Mouse (Mus musculus): ENCODE results near the gene Gan. TPM values are rescaled to one million over a fixed set of nuclear protein-coding genes. Genes with fewer than 3 reads are reported as not detected.

Gene Gan
- total and polyA plus RNA-seq, 3 experiments: 5.6 to 8.7 TPM; not detected in 1

DNA sequence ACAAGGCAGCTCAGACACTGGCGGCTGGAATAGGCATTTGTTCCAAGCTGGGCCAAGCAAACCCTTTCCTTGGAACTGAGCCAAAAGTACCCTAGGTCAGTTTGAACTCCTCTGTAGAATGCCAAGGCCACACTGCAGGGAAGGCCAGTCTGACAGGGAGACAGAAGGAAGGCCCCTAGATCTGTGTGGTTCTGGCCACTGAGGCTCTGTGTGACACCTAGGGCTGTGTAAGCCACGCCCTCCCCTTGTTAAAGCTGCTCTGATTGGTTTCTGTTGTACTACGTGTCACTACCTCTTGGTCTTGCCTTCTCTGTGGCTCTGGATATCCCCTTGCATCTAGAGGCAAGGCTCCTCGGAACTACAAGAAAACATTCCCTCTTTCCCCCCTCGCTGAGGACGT lies 86.7 kb downstream of the Gan start:
- no peak overlapping the region for H3K9ac ChIP-seq (ENCODE audit: control insufficient read depth, low read depth, low read length, poor library complexity, severe bottlenecking)
- DNase-seq (ENCODE audit: low read depth, low spot score): peak; percentile 31
- peaks cover 0 to 6% of the 10 kb centered on the region in 2 experiments; a peak in 2 of 4 replicates for H3K36me3 ChIP-seq (ENCODE audit: control insufficient read depth in 1 of 2, insufficient read depth in 2 of 2, low read length in 2 of 2)
- TF ChIP-seq ZKSCAN1 (IDR thresholded peaks at IDR 0.05; ENCODE audit: low read depth, low read length): no peak
- TF ChIP-seq SMC3 (IDR thresholded peaks at IDR 0.05; ENCODE audit: low read depth, low read length): no peak
- no peak for TF ChIP-seq USF2 (IDR thresholded peaks at IDR 0.05; ENCODE audit: borderline replicate concordance in 1 of 2, insufficient read depth in 1 of 2, low read depth in 1 of 2, low read length in 2 of 2)
- no peak for TF ChIP-seq MYB (IDR thresholded peaks at IDR 0.05; ENCODE audit: low read depth, low read length)
- TF ChIP-seq MAZ (IDR thresholded peaks at IDR 0.05; ENCODE audit: low read depth, low read length): no peak
- TF ChIP-seq HCFC1 (IDR thresholded peaks at IDR 0.05; ENCODE audit: low read depth, low read length): no peak
- no peak for TF ChIP-seq GABPA (IDR thresholded peaks at IDR 0.05; ENCODE audit: low read depth, low read length)
- TF ChIP-seq SIN3A (IDR thresholded peaks at IDR 0.05; ENCODE audit: low read length): no peak
- no peak for TF ChIP-seq E2F4 (IDR thresholded peaks at IDR 0.05; ENCODE audit: borderline replicate concordance, low read depth, low read length)
- TF ChIP-seq TCF12 (IDR thresholded peaks at IDR 0.05; ENCODE audit: low read depth, low read length): no peak
- no peak for TF ChIP-seq POLR2A (IDR thresholded peaks at IDR 0.05; ENCODE audit: control insufficient read depth in 1 of 2, insufficient read depth in 1 of 2, low read depth in 1 of 2, low read length in 2 of 2, poor library complexity in 1 of 2)
- TF ChIP-seq ZNF384 (IDR thresholded peaks at IDR 0.05; ENCODE audit: low read depth, low read length): no peak
- H3K27me3 ChIP-seq (ENCODE audit: control insufficient read depth in 1 of 2, insufficient read depth in 2 of 2, low read length in 2 of 2): no peaks in the 10 kb centered on the region
- H3K27ac ChIP-seq (ENCODE audit: control insufficient read depth, low read depth, low read length): no peak overlapping the region
- H3K4me3 ChIP-seq (ENCODE audit: control insufficient read depth in 1 of 2, insufficient read depth in 1 of 2, low read depth in 2 of 2, low read length in 2 of 2): no peak overlapping the region
- H3K4me1 ChIP-seq (ENCODE audit: control insufficient read depth in 1 of 2, insufficient read depth in 2 of 2, low read length in 2 of 2): peaks cover 0 to 19% of the 10 kb centered on the region in 2 experiments; a peak in 2 of 4 replicates
- no peaks in the 10 kb centered on the region for H3K79me2 ChIP-seq (ENCODE audit: control insufficient read depth, insufficient read depth, low read length, poor library complexity)
- H3K9me3 ChIP-seq (replicated peaks; ENCODE audit: insufficient read depth, low read length): no peaks in the 10 kb centered on the region

DNA sequence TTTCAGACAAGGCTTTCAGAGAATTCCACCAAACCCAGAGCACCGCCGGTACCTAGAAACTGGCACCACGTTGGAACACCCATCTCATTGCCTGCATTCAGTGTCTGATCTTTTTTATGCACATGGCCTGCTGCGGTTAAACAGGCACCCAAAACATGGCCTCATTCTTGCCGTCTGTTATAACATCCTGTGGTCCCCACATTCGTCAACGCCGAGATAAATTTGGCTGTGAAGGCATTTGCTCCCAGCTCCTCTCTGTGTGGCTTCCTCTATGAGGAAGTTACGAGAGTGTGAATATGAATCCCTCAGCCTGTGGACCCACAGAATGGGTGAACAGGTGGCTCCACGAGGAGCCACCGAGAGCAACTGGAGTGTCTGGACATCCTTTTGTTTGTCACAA lies 90.4 kb downstream of the Gan start:
- peak overlapping the region in 1 of 2 experiments; percentile 13; a peak in 1 of 4 replicates for H3K4me3 ChIP-seq (ENCODE audit: control insufficient read depth in 1 of 2, insufficient read depth in 1 of 2, low read depth in 2 of 2, low read length in 2 of 2)
- DNase-seq (ENCODE audit: low read depth, low spot score): peak; percentile 81
- H3K4me1 ChIP-seq (ENCODE audit: control insufficient read depth in 1 of 2, insufficient read depth in 2 of 2, low read length in 2 of 2): peaks cover 3 to 30% of the 10 kb centered on the region in 2 experiments
- H3K9me3 ChIP-seq (replicated peaks; ENCODE audit: insufficient read depth, low read length): no peaks in the 10 kb centered on the region
- H3K9ac ChIP-seq (ENCODE audit: control insufficient read depth, low read depth, low read length, poor library complexity, severe bottlenecking): peak overlapping the region; percentile 43
- H3K27ac ChIP-seq (ENCODE audit: control insufficient read depth, low read depth, low read length): peak overlapping the region; percentile 48
- peaks cover 0 to 13% of the 10 kb centered on the region in 2 experiments; a peak in 2 of 4 replicates for H3K36me3 ChIP-seq (ENCODE audit: control insufficient read depth in 1 of 2, insufficient read depth in 2 of 2, low read length in 2 of 2)
- no peaks in the 10 kb centered on the region for H3K79me2 ChIP-seq (ENCODE audit: control insufficient read depth, insufficient read depth, low read length, poor library complexity)
- H3K27me3 ChIP-seq (ENCODE audit: control insufficient read depth in 1 of 2, insufficient read depth in 2 of 2, low read length in 2 of 2): no peaks in the 10 kb centered on the region
- TF ChIP-seq MYC (IDR thresholded peaks at IDR 0.05; ENCODE audit: low read depth, low read length): peak; percentile 56; the same call in 1 of the 2 replicates
- TF ChIP-seq ZMIZ1 (IDR thresholded peaks at IDR 0.05; ENCODE audit: low read depth, low read length): no peak
- TF ChIP-seq CTCF (IDR thresholded peaks at IDR 0.05 in 2 of 3, conservative IDR thresholded peaks at IDR 0.05 in 1 of 3; ENCODE audit: control insufficient read depth in 1 of 3, insufficient read depth in 1 of 3, low read depth in 2 of 3, low read length in 3 of 3, poor library complexity in 1 of 3, severe bottlenecking in 1 of 3): no peak
- peak; percentile 30; the same call in 1 of the 2 replicates for TF ChIP-seq MAX (IDR thresholded peaks at IDR 0.05; ENCODE audit: low read length)
- TF ChIP-seq E2F4 (IDR thresholded peaks at IDR 0.05; ENCODE audit: borderline replicate concordance, low read depth, low read length): no peak
- peak; percentile 69 to 78 for TF ChIP-seq EP300 (IDR thresholded peaks at IDR 0.05; ENCODE audit: low read depth in 1 of 2, low read length in 2 of 2)
- no peak for TF ChIP-seq ZC3H11A (IDR thresholded peaks at IDR 0.05; ENCODE audit: low read depth, low read length)
- peak; percentile 69; the same call in 1 of the 2 replicates for TF ChIP-seq TCF12 (IDR thresholded peaks at IDR 0.05; ENCODE audit: low read depth, low read length)
- TF ChIP-seq BHLHE40 (IDR thresholded peaks at IDR 0.05; ENCODE audit: borderline replicate concordance, low read depth, low read length): no peak
- TF ChIP-seq GATA1 (IDR thresholded peaks at IDR 0.05; ENCODE audit: low read depth, low read length): peak; percentile 46; the same call in 1 of the 2 replicates
- TF ChIP-seq NELFE (IDR thresholded peaks at IDR 0.05; ENCODE audit: low read depth, low read length): no peak
- no peak for TF ChIP-seq USF2 (IDR thresholded peaks at IDR 0.05; ENCODE audit: borderline replicate concordance in 1 of 2, insufficient read depth in 1 of 2, low read depth in 1 of 2, low read length in 2 of 2)
- no peak for TF ChIP-seq POLR2A (IDR thresholded peaks at IDR 0.05; ENCODE audit: control insufficient read depth in 1 of 2, insufficient read depth in 1 of 2, low read depth in 1 of 2, low read length in 2 of 2, poor library complexity in 1 of 2)
- TF ChIP-seq MAFK (IDR thresholded peaks at IDR 0.05; ENCODE audit: borderline replicate concordance, low read depth, low read length): no peak
- TF ChIP-seq ZKSCAN1 (IDR thresholded peaks at IDR 0.05; ENCODE audit: low read depth, low read length): no peak
- TF ChIP-seq USF1 (IDR thresholded peaks at IDR 0.05; ENCODE audit: low read depth, low read length): no peak
- TF ChIP-seq MEF2A (IDR thresholded peaks at IDR 0.05; ENCODE audit: extremely low read depth, insufficient replicate concordance, low read depth, low read length, poor library complexity, severe bottlenecking): no peak
- no peak for TF ChIP-seq RAD21 (IDR thresholded peaks at IDR 0.05; ENCODE audit: low read depth, low read length)
- TF ChIP-seq POLR2AphosphoS5 (IDR thresholded peaks at IDR 0.05; ENCODE audit: borderline replicate concordance, low read depth, low read length): no peak
- TF ChIP-seq RCOR1 (IDR thresholded peaks at IDR 0.05; ENCODE audit: low read depth, low read length): no peak
- no peak for TF ChIP-seq CHD2 (IDR thresholded peaks at IDR 0.05; ENCODE audit: low read length)
- no peak for TF ChIP-seq JUND (IDR thresholded peaks at IDR 0.05; ENCODE audit: low read depth, low read length)
- no peak for TF ChIP-seq ZNF384 (IDR thresholded peaks at IDR 0.05; ENCODE audit: low read depth, low read length)
- peak; percentile 37; the same call in 1 of the 2 replicates for TF ChIP-seq MXI1 (IDR thresholded peaks at IDR 0.05; ENCODE audit: low read depth, low read length)

Measured in MEL (cell line).